Mouse (Mus musculus) megakaryocyte, embryonic 14.5 days (primary cell): ENCODE data around the gene Emilin2.

Source experiments
- FLI1 ChIP-seq: IDR thresholded peaks from 2 replicates; pipeline ENCODE4 v1.6.1; 2012; ENCODE audit warnings: low read length, inconsistent platforms, mixed read lengths
- GATA1 ChIP-seq: IDR thresholded peaks from 3 replicates; pipeline ENCODE4 v1.6.1; 2012; ENCODE audit warnings: mixed read lengths, low read length, inconsistent platforms, borderline replicate concordance

GRCm38 (mm10) chr17:71234041-71234594 is 77.7 kb downstream of the Emilin2 start:
- TF ChIP-seq GATA1 (no peak), FLI1 (no peak)
